Mouse (Mus musculus): ENCODE measurements around the gene Rasl11b. TPM values are rescaled to one million over a fixed set of nuclear protein-coding genes. Genes with fewer than 3 reads are reported as not detected.

The Rasl11b gene
- polyA plus RNA-seq, 1 experiment from 2014 or later = 86.7 TPM

GRCm38 (mm10) chr5:74190161-74190491, 5.0 kb upstream of the Rasl11b start:
- Histone ChIP-seq H3K9me3 (ENCODE audit: low read length) (no peaks in the 10 kb centered on the region), H3K4me3 (ENCODE audit: low read depth, low read length) (no peak overlapping the region), H3K4me2 (replicated peaks; ENCODE audit: low read depth, low read length) (peak overlapping the region; percentile 3), H3K36me3 (ENCODE audit: insufficient read depth, low read length) (no peaks in the 10 kb centered on the region), H3K4me1 (ENCODE audit: insufficient read depth, low read depth, low read length) (peaks cover 12% of the 10 kb centered on the region; the same call in 1 of the 2 replicates), H3K9ac (replicated peaks; ENCODE audit: low read depth) (no peak overlapping the region), H3K27ac (ENCODE audit: low read length) (peak overlapping the region; percentile 52), H3K27me3 (replicated peaks; ENCODE audit: insufficient read depth, low read length) (no peaks in the 10 kb centered on the region)
- 26% methylated on average over 9 of the region's 9 CpGs for WGBS
- no peak for ATAC-seq
- DNase-seq (ENCODE audit: low spot score) = peak; percentile 62
- TF ChIP-seq EP300 (IDR thresholded peaks at IDR 0.05) (no peak), CTCF (IDR thresholded peaks at IDR 0.05) (no peak)

DNA sequence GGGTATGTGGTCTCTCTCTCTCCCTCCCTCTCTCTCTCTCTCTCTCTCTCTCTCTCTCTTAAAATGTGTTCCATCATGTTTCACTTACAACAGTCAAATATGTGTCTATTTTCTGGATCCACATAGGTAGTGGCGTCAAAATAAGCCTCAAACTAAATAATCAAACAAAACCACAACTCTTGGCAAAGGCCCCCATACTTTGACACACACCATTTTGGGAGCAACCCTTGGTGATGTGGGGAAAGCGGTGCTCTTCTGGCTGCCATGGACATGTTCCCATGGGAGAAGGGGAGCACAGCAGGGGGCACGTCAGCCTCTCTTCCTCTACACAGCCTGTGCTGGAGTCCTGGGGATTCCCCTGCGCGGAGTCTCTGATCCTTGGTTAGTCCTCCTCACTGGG, 4.2 kb upstream of the Rasl11b start:
- no peaks in the 10 kb centered on the region for H3K36me3 ChIP-seq (ENCODE audit: insufficient read depth, low read length)
- no peak overlapping the region for H3K4me2 ChIP-seq (replicated peaks; ENCODE audit: low read depth, low read length)
- no peaks in the 10 kb centered on the region for H3K27me3 ChIP-seq (replicated peaks; ENCODE audit: insufficient read depth, low read length)
- H3K27ac ChIP-seq (ENCODE audit: low read length) = no peak overlapping the region
- no peak overlapping the region for H3K4me3 ChIP-seq (ENCODE audit: low read depth, low read length)
- DNase-seq (ENCODE audit: low spot score) = no peak
- TF ChIP-seq EP300 (IDR thresholded peaks at IDR 0.05) (no peak), CTCF (IDR thresholded peaks at IDR 0.05) (no peak)
- H3K4me1 ChIP-seq (ENCODE audit: insufficient read depth, low read depth, low read length) = peaks cover 12% of the 10 kb centered on the region; the same call in 1 of the 2 replicates
- 60% methylated on average over 5 of the region's 5 CpGs for WGBS
- no peak for ATAC-seq
- no peak overlapping the region for H3K9ac ChIP-seq (replicated peaks; ENCODE audit: low read depth)
- H3K9me3 ChIP-seq (ENCODE audit: low read length) = no peaks in the 10 kb centered on the region

DNA sequence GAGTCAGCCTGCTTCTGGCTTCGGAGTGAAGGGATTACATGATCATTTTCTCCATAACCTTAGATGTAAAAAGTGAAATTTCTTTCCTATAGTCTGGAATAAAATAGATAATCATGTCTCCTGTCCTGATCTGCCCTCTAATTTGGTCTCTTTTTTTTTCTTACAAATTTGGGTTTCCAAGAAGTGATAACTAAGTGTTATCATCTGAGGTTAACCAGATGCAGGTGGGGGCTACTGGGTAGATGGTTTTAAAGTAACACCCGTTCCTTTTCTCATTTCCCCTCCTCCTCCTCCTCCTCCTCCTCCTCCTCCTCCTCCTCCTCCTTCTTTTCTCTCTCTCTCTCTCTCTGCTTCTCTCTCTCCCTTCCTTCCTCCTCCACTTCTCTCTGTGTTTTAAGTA, 2.1 kb upstream of the Rasl11b start:
- Histone ChIP-seq H3K4me1 (ENCODE audit: insufficient read depth, low read depth, low read length) (peaks cover 12% of the 10 kb centered on the region; the same call in 1 of the 2 replicates), H3K9me3 (ENCODE audit: low read length) (no peaks in the 10 kb centered on the region), H3K9ac (replicated peaks; ENCODE audit: low read depth) (no peak overlapping the region), H3K36me3 (ENCODE audit: insufficient read depth, low read length) (no peaks in the 10 kb centered on the region), H3K4me3 (ENCODE audit: low read depth, low read length) (no peak overlapping the region), H3K27me3 (replicated peaks; ENCODE audit: insufficient read depth, low read length) (no peaks in the 10 kb centered on the region), H3K4me2 (replicated peaks; ENCODE audit: low read depth, low read length) (no peak overlapping the region), H3K27ac (ENCODE audit: low read length) (no peak overlapping the region)
- TF ChIP-seq EP300 (IDR thresholded peaks at IDR 0.05) (no peak), CTCF (IDR thresholded peaks at IDR 0.05) (no peak)
- no peak for ATAC-seq
- 61% methylated on average over 2 of the region's 2 CpGs for WGBS
- no peak for DNase-seq (ENCODE audit: low spot score)

GRCm38 (mm10) chr5:74193626-74194025, 1.5 kb upstream of the Rasl11b start:
- no peaks in the 10 kb centered on the region for H3K36me3 ChIP-seq (ENCODE audit: insufficient read depth, low read length)
- no peaks in the 10 kb centered on the region for H3K9me3 ChIP-seq (ENCODE audit: low read length)
- H3K27me3 ChIP-seq (replicated peaks; ENCODE audit: insufficient read depth, low read length) = no peaks in the 10 kb centered on the region
- TF ChIP-seq EP300 (IDR thresholded peaks at IDR 0.05) = no peak
- H3K4me3 ChIP-seq (ENCODE audit: low read depth, low read length) = no peak overlapping the region
- H3K9ac ChIP-seq (replicated peaks; ENCODE audit: low read depth) = no peak overlapping the region
- no peak overlapping the region for H3K4me2 ChIP-seq (replicated peaks; ENCODE audit: low read depth, low read length)
- H3K27ac ChIP-seq (ENCODE audit: low read length) = no peak overlapping the region
- ATAC-seq = no peak
- no peak for DNase-seq (ENCODE audit: low spot score)
- WGBS = 47% methylated on average over 7 of the region's 7 CpGs
- peaks cover 11% of the 10 kb centered on the region; the same call in 1 of the 2 replicates for H3K4me1 ChIP-seq (ENCODE audit: insufficient read depth, low read depth, low read length)

GRCm38 (mm10) chr5:74194027-74194840, 852 bp upstream of the Rasl11b start:
- ATAC-seq (no peak; the same call in 1 of the 2 replicates), DNase-seq (ENCODE audit: low spot score) (no peak)
- Histone ChIP-seq H3K27me3 (replicated peaks; ENCODE audit: insufficient read depth, low read length) (no peaks in the 10 kb centered on the region), H3K27ac (ENCODE audit: low read length) (no peak overlapping the region), H3K9me3 (ENCODE audit: low read length) (no peaks in the 10 kb centered on the region), H3K4me2 (replicated peaks; ENCODE audit: low read depth, low read length) (peak overlapping the region; percentile 95), H3K36me3 (ENCODE audit: insufficient read depth, low read length) (no peaks in the 10 kb centered on the region), H3K9ac (replicated peaks; ENCODE audit: low read depth) (0 out of 2 replicates have a peak overlapping the region, but pooled peaks have one; percentile 90), H3K4me1 (ENCODE audit: insufficient read depth, low read depth, low read length) (peaks cover 10% of the 10 kb centered on the region; the same call in 1 of the 2 replicates), H3K4me3 (ENCODE audit: low read depth, low read length) (peak overlapping the region; percentile 98)
- TF ChIP-seq CTCF (IDR thresholded peaks at IDR 0.05) (no peak), EP300 (IDR thresholded peaks at IDR 0.05) (no peak)
- 34% methylated on average over 16 of the region's 16 CpGs for WGBS

DNA sequence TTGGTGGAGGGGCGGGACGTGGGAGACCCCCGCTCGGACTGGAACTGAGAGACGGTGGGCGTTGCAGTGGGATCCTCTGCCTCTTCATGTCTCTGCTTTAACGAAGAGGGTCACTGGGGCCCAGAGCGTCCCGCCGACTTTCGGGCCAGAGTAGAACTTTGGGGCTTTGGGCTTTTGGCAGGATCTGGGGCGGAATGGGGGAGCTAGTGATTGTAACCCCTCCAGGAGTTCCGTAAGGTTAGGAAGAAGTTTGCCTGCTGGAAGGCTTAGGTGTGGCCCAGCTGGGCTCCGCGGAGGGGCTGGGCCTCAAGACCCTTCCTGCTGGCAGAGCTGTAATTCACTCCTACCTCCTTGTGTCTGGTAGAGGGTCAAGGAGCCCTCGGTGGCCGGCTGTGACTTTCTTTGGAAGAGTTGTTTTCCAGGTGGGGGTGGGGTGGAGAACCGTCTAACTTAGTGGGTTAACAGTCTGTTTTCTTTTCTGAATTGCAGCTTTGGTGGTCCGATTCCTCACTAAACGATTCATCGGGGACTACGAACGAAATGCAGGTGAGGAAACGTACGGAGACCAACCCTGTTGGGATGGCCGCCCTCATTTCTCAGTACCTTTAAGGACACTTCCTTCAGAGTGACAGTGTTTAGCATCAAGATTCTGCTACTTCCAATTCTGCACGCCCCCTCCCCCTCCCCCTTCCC, 674 bp downstream of the Rasl11b start:
- no peak for DNase-seq (ENCODE audit: low spot score)
- Histone ChIP-seq H3K9me3 (ENCODE audit: low read length) (no peaks in the 10 kb centered on the region), H3K27me3 (replicated peaks; ENCODE audit: insufficient read depth, low read length) (no peaks in the 10 kb centered on the region), H3K9ac (replicated peaks; ENCODE audit: low read depth) (peak overlapping the region; percentile 90), H3K4me1 (ENCODE audit: insufficient read depth, low read depth, low read length) (peaks cover 10% of the 10 kb centered on the region; the same call in 1 of the 2 replicates), H3K36me3 (ENCODE audit: insufficient read depth, low read length) (no peaks in the 10 kb centered on the region), H3K4me3 (ENCODE audit: low read depth, low read length) (peak overlapping the region; percentile 98), H3K4me2 (replicated peaks; ENCODE audit: low read depth, low read length) (peak overlapping the region; percentile 95), H3K27ac (ENCODE audit: low read length) (peak overlapping the region; percentile 79)
- TF ChIP-seq EP300 (IDR thresholded peaks at IDR 0.05) (no peak), CTCF (IDR thresholded peaks at IDR 0.05) (no peak)
- ATAC-seq = no peak; the same call in 1 of the 2 replicates
- WGBS = 3% methylated on average over 27 of the region's 27 CpGs
